Mouse (Mus musculus): ENCODE results near the gene Arl5c.
"Not testable (repeated sequence)": the region's sequence is repeated elsewhere in the genome, so short reads cannot be mapped to it uniquely, and the experiment has no call there.

Gene Arl5c

DNA sequence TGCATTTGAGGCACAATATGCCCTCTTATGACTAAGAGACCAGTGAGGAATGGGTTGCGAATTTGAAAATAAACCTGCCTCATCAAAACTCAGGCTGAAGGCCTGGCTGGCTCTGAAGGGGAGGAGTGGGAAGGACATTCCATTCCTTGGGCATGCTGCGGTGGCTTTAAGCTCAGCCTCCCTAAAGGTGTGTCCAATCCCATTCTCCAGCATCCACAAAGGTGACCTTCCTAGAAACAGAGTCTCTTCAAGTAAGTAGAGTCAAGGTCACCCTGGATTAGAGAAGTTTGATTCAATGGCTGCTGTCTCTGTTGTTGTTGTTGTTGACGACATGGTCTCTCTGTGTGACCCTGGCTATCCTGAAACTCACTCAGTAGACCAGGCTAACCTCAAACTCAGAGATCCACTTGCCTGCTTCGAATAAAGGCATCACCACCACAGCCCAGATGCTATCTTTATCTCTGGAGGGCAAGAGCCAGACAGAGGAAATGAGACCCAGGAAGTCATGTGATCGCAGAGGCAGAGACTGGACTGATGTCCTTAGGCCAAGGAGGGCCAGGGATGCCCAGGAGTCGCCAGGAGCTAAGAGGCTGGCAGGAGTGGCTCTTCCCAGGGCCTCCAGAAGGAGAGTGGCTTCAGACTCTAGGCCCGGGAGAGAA lies 37.2 kb downstream of the Arl5c start:
- no peak for DNase-seq

DNA sequence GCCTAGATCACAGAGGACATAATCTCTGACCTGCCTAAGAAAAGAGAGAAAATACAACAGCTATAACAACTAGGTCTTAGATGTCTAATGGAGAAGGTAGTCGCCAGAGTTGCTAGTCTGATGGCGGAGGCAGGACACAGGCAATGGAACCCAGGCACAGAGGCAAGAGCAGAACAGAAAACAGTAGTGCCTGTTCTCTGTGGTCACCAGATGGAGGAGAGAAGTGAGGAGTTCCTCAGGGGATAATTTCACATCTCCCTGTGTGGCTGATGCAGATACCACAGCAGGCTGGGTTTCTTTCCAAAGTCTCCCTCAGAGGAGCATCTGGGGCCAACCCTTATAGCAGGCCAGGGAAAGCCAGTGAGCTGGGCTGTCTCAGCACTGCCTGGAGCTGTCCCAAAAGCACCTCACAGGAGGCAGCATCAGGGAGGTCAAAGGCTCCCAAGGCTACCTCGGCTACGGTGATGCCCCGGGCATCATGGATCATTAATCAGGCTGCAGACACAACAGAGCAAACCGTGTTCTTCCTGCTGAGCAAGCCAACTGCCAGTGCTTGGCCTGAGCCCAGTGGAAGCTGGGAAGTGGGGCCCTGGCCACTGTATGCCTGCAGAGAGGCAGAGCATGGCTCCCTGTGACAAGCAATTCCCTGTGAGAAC lies 38.9 kb downstream of the Arl5c start:
- peak; percentile 86 to 91 for DNase-seq

DNA sequence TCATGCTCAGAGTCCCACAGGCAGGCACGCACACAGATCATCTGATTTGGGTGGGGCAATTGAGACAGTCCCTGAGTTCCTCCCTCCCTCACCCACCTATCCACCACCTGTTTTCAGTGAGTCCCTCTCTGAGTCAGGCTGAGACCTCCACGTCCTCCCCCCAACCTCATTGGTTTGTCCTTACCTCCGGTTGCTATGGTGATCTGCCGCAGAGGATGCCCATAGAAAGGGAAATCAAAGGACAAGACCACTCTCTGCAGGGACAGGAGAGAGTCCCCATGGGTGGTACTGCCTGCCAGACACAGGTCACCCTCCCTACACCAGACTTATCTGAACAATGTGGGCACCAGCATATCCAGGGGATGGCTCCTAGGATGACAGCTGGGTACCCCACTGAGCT lies 40.1 kb downstream of the Arl5c start:
- DNase-seq = no peak

DNA sequence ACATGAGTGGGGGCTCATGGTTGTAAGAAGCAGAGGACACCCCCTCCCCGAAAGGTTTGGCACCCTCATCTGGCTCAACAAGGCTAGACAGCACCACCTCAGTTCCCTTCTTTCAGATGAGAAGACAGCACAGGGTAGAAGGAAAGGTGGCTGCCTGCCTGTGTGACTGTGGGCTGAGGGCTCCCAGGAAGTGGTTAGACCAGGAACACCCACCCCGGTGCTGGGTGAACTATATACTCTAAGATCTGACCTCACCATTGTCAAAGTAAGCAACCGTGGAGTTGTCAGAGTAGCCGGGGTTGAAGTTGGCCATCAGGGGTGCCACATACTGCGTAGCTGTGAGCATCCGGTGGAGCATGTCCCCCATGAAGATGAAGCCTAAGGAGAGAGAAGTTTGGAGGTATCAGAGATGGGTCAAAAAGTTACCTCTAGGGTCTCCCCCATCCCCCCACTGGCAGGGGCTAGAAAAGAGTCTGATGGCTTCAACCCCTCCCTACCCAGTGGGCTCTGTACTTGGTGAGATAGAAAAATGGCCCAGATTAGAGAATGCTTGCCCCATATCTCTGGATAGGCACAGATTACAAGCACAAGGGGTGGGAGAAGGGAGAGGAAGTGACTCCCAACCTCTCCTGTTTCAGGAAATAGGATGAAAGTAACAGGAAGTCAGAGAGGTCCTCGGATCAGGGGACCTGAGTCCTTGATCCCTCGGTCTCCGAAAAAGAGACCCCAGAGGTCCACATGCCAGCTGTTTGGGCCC lies 40.7 kb downstream of the Arl5c start:
- DNase-seq = no peak

DNA sequence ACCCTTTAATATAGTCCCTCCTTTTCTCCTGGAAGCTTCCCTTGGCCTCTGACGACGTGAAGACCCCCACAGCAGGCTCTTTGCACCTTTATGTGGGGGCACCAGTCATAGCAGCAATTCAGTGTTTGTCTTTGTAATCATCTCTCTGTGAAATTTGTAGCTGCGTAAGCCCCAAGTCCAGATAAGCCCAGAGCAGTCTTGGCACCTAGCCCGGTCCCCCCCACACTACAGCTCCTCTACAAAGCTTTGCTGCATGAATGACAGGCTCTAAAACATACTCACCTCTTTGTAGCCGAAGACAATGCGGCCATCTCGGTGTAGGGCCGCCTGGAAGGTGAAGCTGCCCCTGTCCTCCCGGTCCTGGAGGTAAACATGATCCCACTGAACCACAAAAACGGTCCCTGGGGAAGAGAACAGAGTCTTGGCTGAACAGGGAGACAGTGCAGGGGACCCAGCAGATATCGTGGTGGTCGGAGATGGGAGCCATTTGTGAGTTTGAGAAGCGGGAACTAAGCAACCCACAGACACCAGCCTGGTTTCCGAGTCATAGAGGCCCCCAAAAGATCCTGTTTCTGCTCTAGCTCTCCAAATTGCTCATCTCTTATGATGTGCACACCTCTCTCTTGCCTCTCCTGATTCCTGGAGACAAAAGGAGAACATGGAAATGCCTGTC lies 41.4 kb downstream of the Arl5c start:
- DNase-seq = no peak

DNA sequence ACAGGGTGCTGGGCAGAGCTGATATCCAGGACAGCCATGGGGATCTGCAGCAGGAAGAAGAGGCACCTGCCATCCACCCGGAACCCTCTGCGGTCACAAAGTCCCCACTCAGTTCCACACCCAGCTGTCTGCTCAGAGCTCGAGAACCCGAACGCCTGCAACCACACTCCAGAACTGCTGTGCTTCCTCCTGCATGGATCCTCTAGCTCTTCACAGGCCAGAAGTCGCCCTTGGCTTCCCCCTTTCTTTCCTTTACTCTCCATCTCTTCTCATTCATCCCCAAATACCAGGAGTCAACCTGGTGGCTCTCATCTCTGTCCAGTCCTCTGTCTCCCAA lies 42.1 kb downstream of the Arl5c start:
- DNase-seq = no peak

DNA sequence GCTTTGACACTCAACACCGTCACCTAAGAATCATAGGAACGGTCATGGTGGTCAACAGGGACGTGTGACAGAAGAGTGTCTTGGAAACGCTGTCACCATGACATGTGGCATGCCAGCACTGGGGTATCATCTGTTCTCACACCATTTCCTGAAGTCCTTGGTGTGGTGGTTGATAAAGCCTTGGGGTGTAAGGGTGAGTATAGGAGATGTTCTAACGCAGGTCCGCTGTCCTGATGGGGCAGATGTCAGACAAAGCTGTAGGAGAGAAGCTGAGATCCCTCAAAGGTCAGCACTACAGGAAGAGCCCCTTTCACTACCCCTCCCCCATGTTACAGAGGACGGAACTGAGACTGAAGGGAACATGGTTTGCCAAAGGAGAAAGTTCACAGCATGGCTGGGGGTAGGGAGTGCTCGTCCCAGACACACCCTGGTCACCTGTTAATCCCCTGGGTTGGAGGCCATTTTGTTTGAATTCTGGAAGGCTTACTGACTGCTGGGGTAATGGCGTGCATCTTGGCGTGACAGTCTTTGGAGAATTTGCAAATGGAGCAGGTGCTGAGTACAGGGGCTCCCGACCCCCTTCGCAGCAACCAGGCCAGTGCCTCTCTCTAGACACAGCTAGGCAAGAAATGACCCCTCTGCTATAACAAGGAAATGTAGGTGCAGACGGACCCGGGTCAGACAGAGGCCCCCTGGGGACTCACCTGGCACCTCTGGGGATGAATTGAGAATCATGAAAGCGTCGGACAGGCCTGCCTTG lies 42.6 kb downstream of the Arl5c start:
- no peak for DNase-seq

DNA sequence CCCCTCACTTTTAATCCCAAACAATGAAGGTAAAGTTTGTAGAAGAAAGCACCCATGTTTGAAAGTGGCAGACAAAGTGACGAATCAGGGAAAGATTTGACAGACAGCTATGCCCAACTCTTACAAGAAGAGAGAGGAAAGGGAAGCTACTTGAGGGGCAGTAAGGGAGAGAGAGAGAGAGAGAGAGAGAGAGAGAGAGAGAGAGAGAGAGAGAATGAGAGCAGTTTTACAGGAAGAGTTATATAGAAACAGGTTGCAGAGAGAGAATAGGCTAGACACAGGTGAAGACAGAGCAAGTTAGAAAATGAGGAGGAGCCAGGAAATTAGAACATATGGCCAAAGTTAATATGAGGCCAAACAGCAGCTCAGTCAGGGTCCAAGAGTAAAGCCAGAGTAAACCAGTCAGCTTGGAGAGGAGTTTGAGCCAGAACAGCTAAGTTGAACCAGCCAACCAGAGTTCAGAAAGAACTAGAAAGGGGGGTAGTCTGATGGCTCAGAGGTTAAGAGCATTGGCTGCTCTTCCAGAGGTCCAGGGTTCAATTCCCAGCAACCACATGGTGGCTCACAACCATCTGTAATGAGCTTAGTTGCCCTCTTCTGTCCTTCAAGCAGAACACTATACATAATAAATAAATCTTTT lies 43.5 kb downstream of the Arl5c start:
- DNase-seq = no peak

DNA sequence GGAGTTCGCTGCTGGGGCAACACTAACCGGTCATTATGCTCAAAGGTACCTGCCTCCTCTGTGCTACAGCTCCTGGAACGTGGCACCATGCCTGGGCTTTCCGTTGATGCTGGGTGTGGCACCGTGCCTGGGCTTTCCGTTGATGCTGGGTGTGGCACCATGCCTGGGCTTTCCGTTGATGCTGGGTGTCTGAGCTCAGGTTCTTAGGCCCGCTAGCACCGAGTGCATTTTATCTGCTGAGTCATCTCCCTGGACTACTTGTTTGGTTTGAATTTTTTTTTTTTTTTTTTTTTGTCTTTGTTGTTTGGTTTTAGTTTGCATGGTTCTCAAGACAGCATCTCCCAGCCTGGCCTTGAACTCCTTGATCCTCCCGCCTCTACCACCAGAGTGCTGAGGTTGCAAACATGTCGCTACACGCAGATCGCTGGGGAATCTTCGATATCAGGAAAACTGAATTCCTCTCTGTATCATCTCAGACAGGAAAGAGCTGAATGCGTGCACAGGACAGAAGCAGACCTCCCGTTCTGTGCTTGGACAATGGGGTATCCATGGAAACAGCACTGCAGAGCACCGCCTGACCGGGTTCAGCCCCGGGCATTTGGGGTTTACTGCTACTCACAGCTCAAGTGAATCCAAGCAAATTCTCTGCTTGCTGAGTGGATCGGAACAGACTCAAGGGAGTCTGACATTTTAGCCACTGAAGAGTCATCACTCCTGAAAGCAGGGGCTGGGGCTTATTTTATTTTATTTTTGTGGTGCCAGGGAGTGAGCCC lies 46.1 kb downstream of the Arl5c start:
- peak in 1 of 2 experiments; percentile 24 for DNase-seq

DNA sequence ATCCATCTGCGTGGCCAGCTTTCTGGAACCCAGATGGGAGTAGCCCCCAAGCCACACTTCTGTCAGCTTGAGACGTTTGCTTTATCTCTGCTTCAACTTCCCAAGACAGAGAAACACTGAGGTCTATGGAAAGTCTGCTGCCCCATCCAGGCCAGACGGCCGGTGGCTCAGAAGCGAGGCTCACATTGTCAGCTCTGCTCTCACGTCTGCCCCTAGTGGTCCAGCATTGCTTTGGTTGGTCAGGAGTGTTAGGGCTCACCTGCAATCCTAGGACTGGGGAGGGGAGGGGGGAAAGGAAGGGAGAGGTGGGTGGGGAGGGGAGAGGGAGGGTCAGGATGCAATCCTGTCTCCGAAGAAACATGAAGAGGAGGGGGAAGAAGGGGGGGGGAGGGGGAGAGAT lies 48.6 kb downstream of the Arl5c start:
- peak; percentile 36 to 81 for DNase-seq

DNA sequence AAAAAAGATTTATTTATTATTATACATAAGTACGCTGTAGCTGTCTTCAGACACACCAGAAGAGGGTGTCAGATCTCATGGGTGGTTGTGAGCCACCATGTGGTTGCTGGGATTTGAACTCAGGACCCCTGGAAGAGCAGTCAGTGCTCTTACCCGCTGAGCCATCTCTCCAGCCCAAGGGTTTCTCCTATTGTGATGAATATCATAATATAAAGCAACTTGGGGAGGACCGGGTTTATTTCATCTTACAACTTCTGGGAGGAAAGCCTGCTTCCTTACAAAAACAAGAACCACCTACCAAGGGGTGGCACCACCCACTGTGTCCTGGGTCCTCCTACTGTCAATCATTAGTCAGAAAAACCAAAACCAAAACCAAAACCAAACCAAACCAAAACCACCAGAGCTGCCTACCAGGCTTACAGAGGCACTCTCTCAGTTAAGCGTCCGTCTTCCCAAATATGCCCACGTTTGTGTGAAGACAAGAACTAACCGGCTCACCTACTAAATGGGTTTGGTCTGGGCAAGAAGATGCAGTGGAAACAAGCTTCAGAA lies 50.2 kb downstream of the Arl5c start:
- not testable (repeated sequence) for DNase-seq

DNA sequence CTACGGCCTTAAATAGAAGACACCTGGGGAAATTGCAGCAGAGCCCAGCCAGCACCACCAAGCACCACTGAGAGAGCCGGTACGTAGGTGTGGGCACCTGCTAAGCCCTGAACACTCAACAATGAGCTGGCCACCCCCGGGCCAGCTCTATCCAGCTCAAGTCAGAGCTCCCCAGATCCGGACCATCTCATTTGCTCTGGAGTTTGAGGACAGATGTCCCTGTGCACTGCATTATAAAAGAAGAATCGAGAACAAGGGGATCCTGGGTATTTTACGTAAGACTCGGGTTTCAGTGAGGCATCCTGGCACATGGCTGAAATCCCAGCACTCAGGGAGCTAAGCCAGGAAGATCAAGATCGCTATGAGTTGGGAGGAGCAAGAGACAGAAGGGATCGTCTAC lies 51.0 kb downstream of the Arl5c start:
- DNase-seq = no peak

DNA sequence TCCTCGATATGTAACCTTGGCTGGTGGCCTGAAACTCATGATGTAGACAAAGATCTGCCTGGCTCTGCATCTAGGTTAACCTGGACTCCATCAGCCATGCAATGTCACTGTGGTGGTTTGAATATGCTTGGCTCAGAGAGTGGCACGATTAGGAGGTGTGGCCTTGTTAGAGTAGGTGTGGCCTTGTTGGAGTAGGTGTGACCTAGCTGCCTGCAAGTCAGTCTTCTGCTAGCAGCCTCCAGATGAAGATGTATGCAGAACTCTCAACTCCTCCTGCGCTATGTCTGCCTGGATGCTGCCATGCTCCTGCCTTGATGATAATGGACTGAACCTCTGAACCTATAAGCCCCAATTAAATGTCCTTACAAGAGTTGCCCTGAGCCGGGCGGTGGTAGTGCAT lies 52.7 kb downstream of the Arl5c start:
- no peak for DNase-seq

DNA sequence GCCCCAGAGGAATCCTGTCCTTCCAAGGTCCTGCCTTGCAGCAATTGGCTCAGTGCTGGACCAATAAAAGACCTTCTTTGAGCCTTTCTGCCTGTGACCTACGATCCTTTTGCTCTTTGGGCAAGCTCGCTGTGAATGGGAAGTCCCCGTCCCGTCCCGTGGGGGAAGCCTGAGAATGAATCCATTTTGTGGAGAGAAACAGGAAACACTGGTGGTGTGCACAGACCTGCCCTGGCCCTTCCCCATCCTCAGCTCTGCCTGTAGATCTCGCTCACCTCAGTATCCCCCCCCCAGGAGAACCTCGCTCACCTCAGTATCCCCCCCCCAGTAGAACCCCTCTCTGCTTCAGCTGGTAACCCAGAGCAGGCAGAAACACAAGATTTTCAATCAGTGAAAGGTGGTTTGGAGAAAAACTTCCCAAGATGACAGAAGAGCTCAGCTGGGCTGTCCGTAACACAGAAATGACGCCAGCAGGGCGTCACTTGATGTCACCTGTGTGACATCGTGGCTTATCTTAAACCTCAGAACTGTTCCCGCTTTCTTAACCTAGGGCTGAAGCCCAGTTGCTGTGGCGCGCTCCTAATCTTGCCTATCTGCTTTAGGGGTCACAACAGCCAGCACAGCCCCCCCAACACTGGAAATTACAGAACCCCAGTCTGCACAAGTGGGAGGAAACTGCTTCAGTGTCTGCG lies 53.4 kb downstream of the Arl5c start:
- no peak for DNase-seq
